Mouse (Mus musculus) splenic B cell, adult 2 months (primary cell): ENCODE results near the gene Ssh1.

Experiments used
- DNase-seq: peaks from one replicate; pipeline ENCODE4 v3.0.0-alpha.2; 2011; ENCODE audit warnings: low read depth, low spot score
- H3K27me3 ChIP-seq: 2 replicates; pipeline ENCODE4 v1.6.1; 2012; ENCODE audit warnings: mild to moderate bottlenecking, low read length, moderate library complexity, mixed read lengths; ENCODE audit not compliant: control insufficient read depth, poor library complexity, insufficient read depth, severe bottlenecking
- H3K36me3 ChIP-seq: 2 replicates; pipeline ENCODE4 v1.6.1; 2012; ENCODE audit warnings: mild to moderate bottlenecking, low read length, moderate library complexity, mixed read lengths; ENCODE audit not compliant: control insufficient read depth, poor library complexity, insufficient read depth, severe bottlenecking

Gene Ssh1

DNA sequence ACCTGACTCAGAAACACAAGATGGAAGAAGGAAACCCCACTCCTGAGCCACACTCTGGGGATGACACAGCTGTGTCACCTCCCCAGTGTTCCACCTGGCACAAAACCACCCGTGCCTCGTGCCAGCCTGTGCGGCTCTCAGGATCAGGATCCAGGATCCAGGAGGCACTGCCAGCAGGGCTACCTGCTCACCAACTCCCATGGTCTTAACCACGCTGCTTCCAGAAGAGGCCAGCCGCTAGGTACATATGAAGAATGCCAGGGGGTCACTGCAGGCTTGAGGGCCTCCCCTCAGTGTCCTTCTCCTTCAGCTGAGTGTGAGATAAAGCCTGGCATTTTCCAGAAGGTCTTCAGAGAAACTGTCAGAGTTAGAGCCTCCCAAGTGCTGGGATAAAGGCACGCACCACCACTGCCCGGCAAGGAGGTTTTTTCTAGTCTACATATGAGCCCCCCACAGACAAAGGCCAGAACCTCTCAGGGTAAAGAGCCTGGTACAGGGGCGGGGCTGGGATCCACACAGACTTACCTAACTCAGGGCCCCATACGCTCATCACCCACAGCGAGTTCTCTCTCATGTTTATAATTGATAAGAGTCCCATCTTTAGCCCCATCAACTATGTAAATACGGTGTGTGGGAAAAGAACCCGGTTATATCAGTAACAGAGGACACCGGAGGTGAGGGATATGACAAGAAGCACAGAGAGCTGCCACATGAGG is 9.5 kb downstream of the Ssh1 start:
- no peak for DNase-seq
- Histone ChIP-seq H3K36me3 (peaks cover 2% of the 10 kb centered on the region; the same call in 1 of the 2 replicates), H3K27me3 (no peaks in the 10 kb centered on the region)

DNA sequence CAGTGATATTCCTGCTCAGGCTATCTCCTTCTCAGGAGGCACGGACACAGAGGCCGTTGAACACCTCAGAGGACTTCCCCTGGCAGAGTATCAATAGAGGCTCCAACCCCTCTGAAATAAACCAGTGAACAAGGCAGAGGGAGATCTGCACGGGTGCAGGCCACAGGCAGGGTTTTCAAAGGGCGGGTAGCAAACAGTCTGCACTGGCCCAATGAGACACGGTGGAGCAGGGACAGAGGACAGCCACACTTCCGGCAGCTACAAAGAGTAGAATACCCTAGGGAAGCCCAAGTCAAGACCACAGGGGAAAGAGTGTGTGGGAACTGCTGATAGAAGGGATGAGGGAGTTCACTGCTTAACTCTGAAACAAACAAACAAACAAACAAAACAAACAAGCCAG is 10.2 kb downstream of the Ssh1 start:
- no peaks in the 10 kb centered on the region for H3K27me3 ChIP-seq
- DNase-seq = no peak
- H3K36me3 ChIP-seq = no peaks in the 10 kb centered on the region; the same call in 1 of the 2 replicates

DNA sequence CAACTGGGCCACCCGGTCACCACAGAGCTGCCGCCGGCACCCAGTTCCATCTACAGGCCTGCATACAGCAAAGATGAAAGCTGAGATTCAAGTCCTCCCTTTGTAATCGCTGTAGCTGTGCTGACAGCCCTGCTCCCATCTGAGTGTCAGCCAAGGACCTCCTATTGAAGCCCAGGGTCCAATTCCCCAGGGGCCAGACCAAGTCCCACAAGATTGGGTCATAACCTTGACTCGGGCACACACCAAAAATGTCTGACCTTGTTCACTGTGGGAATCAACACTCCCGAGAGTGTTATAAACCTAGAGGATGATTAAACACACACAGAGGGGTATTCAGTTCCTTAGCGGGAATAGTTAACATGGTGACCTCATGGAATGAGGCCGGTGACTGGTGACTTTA is 11.9 kb downstream of the Ssh1 start:
- Histone ChIP-seq H3K36me3 (peaks cover 2% of the 10 kb centered on the region), H3K27me3 (no peaks in the 10 kb centered on the region)
- DNase-seq = no peak

DNA sequence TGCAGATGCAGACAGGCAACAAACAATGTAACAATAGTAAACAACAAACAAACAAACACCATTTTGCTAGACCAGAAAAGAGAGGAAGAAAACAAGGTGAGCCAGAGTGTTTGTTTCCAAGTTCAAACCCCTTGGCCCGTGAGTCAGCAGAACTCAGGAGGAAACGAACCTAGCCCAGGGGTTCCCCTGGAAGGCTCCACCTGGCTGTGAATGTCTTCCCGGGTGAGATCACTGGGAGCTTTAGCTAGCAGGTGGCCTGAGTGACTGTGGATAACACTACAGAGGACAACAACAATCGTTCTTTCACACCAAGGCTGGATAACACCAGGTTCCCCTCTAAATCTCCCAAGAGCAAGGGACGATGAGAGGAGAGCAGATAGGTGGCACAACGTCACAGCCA is 12.5 kb downstream of the Ssh1 start:
- no peak for DNase-seq
- H3K27me3 ChIP-seq = no peaks in the 10 kb centered on the region
- H3K36me3 ChIP-seq = peaks cover 2% of the 10 kb centered on the region; the same call in 1 of the 2 replicates

DNA sequence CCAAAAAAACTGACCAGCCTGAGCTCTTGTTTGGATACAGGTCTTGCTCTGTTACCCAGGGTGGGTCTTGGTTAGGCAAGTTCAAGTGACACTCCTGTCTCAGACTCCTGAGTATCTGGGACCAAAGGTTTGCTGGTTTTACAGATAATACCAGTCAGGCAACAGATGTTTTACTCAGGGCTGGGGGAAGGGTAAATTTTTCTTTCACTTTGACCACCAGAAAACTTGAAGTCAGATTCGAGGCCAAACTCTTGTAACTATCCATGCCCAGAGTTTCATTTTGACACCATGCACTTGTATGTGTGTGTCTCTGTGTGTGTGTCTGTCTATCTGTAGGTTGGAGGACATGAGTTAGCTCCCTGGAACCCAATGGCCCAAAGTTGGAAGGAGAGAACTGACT is 13.2 kb downstream of the Ssh1 start:
- no peak for DNase-seq
- peaks cover 2% of the 10 kb centered on the region; the same call in 1 of the 2 replicates for H3K36me3 ChIP-seq
- H3K27me3 ChIP-seq = no peaks in the 10 kb centered on the region

DNA sequence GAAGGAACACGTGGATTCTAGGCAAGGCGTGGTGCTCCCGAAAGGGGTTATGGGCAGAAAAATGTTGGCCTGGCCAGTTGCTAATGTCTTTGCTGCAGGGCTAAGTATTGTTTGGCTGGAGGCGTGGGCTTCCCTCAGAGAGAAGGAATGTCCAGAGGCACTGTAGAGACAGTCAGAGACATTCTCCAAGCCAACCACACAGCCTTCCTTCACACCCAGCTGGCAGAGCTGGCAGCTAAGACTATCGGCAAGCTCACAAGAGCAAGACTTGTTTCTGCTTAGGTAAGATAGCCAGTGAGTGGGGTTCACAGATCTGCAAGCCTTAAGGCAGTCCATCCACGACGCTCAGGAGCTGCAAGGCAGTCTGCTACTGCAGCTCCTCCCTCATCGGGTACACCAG is 16.4 kb downstream of the Ssh1 start:
- no peak for DNase-seq
- Histone ChIP-seq H3K27me3 (no peaks in the 10 kb centered on the region), H3K36me3 (peaks cover 2% of the 10 kb centered on the region; the same call in 1 of the 2 replicates)

DNA sequence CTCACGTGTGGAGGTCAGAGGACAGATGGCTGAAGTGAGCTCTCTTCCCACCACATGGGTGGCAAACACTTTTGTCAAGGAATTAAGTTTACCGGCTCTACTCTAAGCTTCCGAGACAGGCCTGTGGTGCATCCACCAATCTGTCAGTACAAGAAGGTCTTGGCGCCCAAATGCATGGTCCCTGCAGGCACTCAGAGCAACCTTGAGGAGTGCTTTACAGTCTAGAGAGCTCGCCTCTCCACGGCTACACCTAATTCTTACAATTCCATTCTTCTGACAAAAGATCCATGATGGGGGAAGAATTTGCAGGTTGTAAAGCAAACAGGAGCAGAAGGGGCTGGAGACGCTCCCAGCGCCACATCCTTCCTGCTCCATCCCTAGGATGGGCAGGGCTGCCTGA is 17.1 kb downstream of the Ssh1 start:
- DNase-seq = no peak
- Histone ChIP-seq H3K36me3 (peaks cover 2% of the 10 kb centered on the region; the same call in 1 of the 2 replicates), H3K27me3 (no peaks in the 10 kb centered on the region)

DNA sequence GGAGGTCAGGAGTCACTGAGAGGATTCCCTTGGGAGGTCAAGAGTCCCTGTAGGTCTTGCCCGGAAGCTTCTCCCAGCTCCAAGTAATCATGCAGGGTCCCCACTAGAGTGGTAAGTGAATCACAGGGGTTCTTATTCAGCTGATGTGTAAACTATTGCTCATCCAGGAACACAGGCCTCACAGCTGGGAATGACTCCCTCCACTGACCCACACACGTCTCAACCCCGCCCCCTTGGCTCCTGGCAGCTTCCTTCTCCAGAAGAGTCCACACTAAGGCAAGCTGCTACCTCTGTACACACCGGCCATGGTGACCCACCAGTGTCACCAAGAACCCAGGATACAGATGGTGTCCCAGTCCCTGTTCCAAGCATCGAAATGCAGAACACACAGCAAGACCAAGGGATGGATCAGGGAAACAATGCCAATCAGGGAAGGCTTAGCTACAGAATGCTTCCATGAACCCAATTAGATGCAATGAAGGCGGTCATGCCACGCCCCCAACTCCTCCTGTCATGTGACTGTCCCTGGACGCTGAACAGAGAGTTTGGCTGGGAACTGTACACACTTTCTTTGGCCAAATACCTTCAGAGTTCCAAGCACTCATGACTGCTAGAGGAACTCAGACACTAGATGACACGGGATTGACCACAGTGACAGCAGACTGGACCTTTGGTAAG is 18.0 kb downstream of the Ssh1 start:
- Histone ChIP-seq H3K36me3 (peaks cover 2% of the 10 kb centered on the region; the same call in 1 of the 2 replicates), H3K27me3 (no peaks in the 10 kb centered on the region)
- DNase-seq = no peak

DNA sequence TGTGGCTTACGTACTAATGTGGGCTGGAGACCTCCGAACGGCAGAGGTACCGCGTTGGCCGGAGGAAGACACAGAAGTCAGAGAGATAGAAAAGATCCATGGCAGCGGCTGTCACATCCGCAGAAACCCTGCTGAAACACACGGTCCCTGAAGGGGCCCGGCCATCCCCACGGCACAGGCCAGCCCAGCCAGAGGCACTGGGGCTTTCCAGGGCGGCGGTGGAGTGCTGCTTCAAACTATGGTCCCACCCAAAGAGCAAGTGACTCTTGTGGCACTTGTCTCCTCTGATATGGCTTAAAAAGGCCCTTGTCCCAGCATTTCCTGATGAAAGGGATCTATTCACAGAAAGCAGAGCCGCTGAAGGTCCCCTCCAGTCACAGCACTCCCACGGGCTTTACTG is 19.1 kb downstream of the Ssh1 start:
- no peak for DNase-seq
- Histone ChIP-seq H3K27me3 (no peaks in the 10 kb centered on the region), H3K36me3 (peaks cover 2% of the 10 kb centered on the region)

DNA sequence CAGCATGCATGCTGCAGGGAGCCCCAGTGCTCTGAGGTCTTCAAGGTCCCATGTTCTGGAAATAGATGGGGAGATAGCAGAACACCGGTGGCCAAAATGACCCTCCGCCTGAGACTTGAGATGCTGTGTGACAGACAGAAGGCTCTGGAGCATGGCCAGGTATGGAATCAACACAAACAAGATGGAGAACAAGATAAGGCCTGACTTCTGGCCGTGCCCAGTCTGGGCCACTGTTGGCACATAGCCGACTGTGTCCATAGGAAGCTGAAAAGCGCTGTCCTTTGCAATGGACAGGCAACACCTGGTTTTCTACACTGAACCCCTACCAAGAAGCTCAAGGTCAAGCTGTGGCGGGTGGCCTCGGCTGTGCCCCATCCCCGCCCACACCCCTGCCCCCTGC is 19.9 kb downstream of the Ssh1 start:
- Histone ChIP-seq H3K36me3 (peaks cover 6% of the 10 kb centered on the region), H3K27me3 (no peaks in the 10 kb centered on the region)
- no peak for DNase-seq

DNA sequence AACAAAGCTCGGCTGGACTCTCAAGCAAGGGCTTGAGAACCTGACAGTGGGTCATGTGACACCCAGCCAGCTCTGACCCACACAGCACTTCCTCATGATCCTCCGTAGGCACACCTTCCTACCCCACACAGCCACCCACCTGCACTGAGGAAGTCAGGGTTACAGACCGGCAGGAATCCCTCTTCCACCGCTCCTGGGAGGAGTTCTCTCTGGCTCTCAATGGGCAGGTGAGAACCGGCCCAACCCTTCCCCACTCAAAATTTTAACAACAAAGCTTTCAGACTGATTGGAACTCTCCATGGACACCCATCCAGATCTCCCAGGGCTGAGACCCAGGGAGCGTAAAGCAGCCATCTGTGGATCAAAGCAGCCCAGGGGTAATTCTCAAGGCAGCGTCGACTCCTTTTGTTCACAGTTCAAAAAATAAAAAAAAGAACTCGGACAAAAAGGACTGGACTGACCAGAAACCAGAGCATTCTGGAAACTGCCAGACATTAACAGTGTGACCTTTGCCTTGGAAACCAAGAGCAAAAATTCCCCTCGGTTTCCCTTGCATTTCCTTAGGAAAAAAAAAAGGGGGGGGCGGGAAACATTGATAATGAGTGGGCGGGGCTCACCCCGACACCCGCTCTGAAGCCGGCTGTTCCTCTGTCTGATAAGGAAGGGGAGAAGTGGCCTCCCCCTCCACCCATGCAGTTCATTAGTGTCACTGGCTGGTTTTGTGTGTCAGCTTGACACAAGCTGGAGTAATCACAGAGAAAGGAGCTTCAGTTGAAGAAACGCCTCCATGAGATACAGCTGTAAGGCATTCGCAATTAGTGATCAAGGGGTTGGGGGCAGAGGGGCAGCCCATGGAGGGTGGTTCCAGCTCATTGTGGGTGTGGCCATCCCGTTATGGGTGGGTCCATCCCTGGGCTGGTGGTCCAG is 20.8 kb downstream of the Ssh1 start:
- DNase-seq = no peak
- Histone ChIP-seq H3K27me3 (no peaks in the 10 kb centered on the region), H3K36me3 (peaks cover 7% of the 10 kb centered on the region)

DNA sequence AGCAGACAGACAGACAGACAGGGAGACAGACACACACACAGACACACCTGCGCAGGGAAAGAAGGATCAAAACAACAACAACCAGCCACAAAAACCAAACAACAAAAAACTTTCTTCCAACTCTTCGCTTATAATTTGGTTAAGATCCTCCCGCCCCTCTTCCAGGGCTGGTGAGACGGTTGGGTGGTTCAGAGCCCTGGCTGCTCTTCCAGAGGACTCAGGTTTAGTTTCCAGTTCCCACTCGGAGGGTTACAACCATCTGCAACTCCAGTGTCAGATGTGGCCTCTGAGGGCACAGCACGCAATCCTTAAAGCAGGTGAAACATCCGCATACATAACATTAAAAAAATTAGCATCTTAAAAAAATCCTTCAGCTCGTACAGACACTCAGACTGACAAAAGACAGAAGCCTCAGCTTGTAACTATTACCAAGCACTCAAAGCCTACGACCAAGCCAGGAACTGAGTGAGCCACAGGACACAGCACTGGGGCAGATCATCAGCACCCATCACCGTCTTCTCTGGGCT is 22.2 kb downstream of the Ssh1 start:
- DNase-seq = no peak
- peaks cover 9% of the 10 kb centered on the region for H3K36me3 ChIP-seq
- H3K27me3 ChIP-seq = no peaks in the 10 kb centered on the region

DNA sequence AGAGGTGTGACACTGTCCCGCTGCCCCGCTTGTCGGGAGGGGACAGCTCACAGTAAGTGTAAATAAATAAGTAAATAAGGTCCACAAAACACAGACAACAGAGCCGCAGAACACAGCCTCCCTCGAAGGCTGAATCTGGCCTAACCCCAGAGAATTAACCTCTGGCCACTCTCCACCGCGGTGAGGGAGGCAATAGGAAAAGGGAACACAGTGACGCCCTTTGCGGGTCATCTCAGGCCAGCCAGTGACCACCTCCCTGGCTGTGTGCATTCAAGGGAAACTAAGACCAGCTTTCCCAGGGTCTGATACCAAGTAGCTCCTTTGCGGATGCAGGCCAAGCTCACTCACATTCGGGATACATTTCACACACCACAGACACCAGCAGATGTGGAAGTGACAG is 25.3 kb downstream of the Ssh1 start:
- no peak for DNase-seq
- H3K36me3 ChIP-seq = peaks cover 16% of the 10 kb centered on the region

DNA sequence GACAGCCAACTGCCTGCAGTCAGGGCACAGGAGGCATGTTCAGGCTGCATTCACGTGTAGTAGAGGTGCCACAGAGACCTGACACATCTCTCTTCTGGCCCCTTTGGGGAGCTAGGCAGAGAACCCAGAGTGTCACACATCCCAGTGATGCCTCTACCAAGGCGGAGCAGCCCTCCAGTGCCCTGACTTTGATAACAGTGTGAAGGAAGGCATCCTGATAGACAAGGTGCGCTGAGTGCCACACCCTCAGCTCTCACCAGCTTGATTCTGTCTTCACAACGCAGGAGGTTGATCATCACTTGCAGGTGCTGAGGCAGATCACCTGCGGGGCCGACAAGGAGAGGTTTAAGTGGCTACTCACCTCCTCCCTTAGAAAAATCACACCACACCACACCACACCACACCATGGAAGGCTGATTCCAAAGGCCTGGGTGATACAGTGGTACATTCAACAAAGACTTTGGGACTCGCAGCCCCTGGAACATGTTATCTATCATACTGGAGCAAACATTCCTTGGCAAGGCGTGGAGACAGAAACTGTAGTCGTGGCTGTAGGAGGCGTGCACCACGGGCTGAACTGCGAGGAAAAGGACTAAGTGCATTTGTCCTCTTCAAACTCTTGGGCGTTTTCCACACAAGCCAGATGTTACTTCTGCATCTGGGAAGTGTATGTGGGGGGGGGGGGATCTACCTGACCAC is 27.1 kb downstream of the Ssh1 start:
- Histone ChIP-seq H3K27me3 (no peaks in the 10 kb centered on the region), H3K36me3 (peaks cover 18% of the 10 kb centered on the region)
- DNase-seq = no peak

More for the DNA sequence above, 25.3 kb downstream of the Ssh1 start:
- no peaks in the 10 kb centered on the region for H3K27me3 ChIP-seq
